Mouse (Mus musculus): ENCODE measurements at regions not wholly inside any gene's neighbourhood (a gene's known extent, or its start where the extent isn't known, plus 50 kb on each side); places are given as distances from the start of the nearest gene placed in this dataset.
A peak's percentile ranks its signal among the peaks of the same experiment; 100 is the strongest.

GRCm38 (mm10) chr16:78661126-78661525 lies 84.6 kb upstream of the D16Ertd472e start:
- H3K4me3 ChIP-seq (ENCODE audit: low read depth, low read length), result no peak overlapping the region
- H3K9me3 ChIP-seq (replicated peaks; ENCODE audit: control insufficient read depth, low read length), result no peaks in the 10 kb centered on the region
- WGBS, result 73% methylated on average over 7 of the region's 7 CpGs
- H3K9ac ChIP-seq (replicated peaks; ENCODE audit: low read length), result no peak overlapping the region
- no peak overlapping the region for H3K27ac ChIP-seq (replicated peaks; ENCODE audit: low read depth, low read length)
- H3K4me1 ChIP-seq (ENCODE audit: control insufficient read depth, insufficient read depth, low read length), result no peaks in the 10 kb centered on the region
- H3K27me3 ChIP-seq (ENCODE audit: control insufficient read depth, insufficient read depth, low read length), result no peaks in the 10 kb centered on the region
- H3K36me3 ChIP-seq (replicated peaks; ENCODE audit: control insufficient read depth, insufficient read depth, low read depth, low read length), result no peaks in the 10 kb centered on the region
- DNase-seq (ENCODE audit: low spot score), result no peak
- ATAC-seq (replicated peaks; ENCODE audit: insufficient number of reproducible peaks, low FRiP score, low TSS enrichment, low read depth), result no peak
- no peak overlapping the region for H3K4me2 ChIP-seq (ENCODE audit: low read depth, low read length)

- Histone ChIP-seq H3K4me3 (ENCODE audit: low read depth, low read length) (no peak overlapping the region), H3K9ac (replicated peaks; ENCODE audit: low read length) (no peak overlapping the region), H3K9me3 (replicated peaks; ENCODE audit: control insufficient read depth, low read length) (no peaks in the 10 kb centered on the region), H3K36me3 (replicated peaks; ENCODE audit: control insufficient read depth, insufficient read depth, low read depth, low read length) (no peaks in the 10 kb centered on the region), H3K27ac (replicated peaks; ENCODE audit: low read depth, low read length) (no peak overlapping the region), H3K4me1 (ENCODE audit: control insufficient read depth, insufficient read depth, low read length) (no peaks in the 10 kb centered on the region), H3K27me3 (ENCODE audit: control insufficient read depth, insufficient read depth, low read length) (no peaks in the 10 kb centered on the region), H3K4me2 (ENCODE audit: low read depth, low read length) (no peak overlapping the region)
- WGBS, result 14% methylated on average over 1 of the region's 1 CpGs
- ATAC-seq (replicated peaks; ENCODE audit: insufficient number of reproducible peaks, low FRiP score, low TSS enrichment, low read depth) (no peak), DNase-seq (ENCODE audit: low spot score) (peak; percentile 53)
Measured at GRCm38 (mm10) chr16:78644710-78645109, 68.2 kb upstream of the D16Ertd472e start.

GRCm38 (mm10) chr16:78641717-78642116 lies 65.2 kb upstream of the D16Ertd472e start:
- Histone ChIP-seq H3K4me3 (ENCODE audit: low read depth, low read length) (no peak overlapping the region), H3K4me1 (ENCODE audit: control insufficient read depth, insufficient read depth, low read length) (no peaks in the 10 kb centered on the region), H3K9ac (replicated peaks; ENCODE audit: low read length) (no peak overlapping the region), H3K9me3 (replicated peaks; ENCODE audit: control insufficient read depth, low read length) (no peaks in the 10 kb centered on the region), H3K4me2 (ENCODE audit: low read depth, low read length) (no peak overlapping the region), H3K36me3 (replicated peaks; ENCODE audit: control insufficient read depth, insufficient read depth, low read depth, low read length) (no peaks in the 10 kb centered on the region), H3K27ac (replicated peaks; ENCODE audit: low read depth, low read length) (no peak overlapping the region), H3K27me3 (ENCODE audit: control insufficient read depth, insufficient read depth, low read length) (no peaks in the 10 kb centered on the region)
- ATAC-seq (replicated peaks; ENCODE audit: insufficient number of reproducible peaks, low FRiP score, low TSS enrichment, low read depth), result no peak
- DNase-seq (ENCODE audit: low spot score), result peak; percentile 71
- WGBS, result 48% methylated on average over 5 of the region's 5 CpGs

GRCm38 (mm10) chr16:78641205-78641604 lies 64.7 kb upstream of the D16Ertd472e start:
- Histone ChIP-seq H3K9ac (replicated peaks; ENCODE audit: low read length) (no peak overlapping the region), H3K9me3 (replicated peaks; ENCODE audit: control insufficient read depth, low read length) (no peaks in the 10 kb centered on the region), H3K4me2 (ENCODE audit: low read depth, low read length) (no peak overlapping the region), H3K27me3 (ENCODE audit: control insufficient read depth, insufficient read depth, low read length) (no peaks in the 10 kb centered on the region), H3K27ac (replicated peaks; ENCODE audit: low read depth, low read length) (no peak overlapping the region), H3K36me3 (replicated peaks; ENCODE audit: control insufficient read depth, insufficient read depth, low read depth, low read length) (no peaks in the 10 kb centered on the region), H3K4me1 (ENCODE audit: control insufficient read depth, insufficient read depth, low read length) (no peaks in the 10 kb centered on the region), H3K4me3 (ENCODE audit: low read depth, low read length) (no peak overlapping the region)
- ATAC-seq (replicated peaks; ENCODE audit: insufficient number of reproducible peaks, low FRiP score, low TSS enrichment, low read depth) (no peak), DNase-seq (ENCODE audit: low spot score) (peak; percentile 25)
- WGBS, result 77% methylated on average over 3 of the region's 3 CpGs

- 91% methylated on average over 6 of the region's 6 CpGs for WGBS
- Histone ChIP-seq H3K27me3 (ENCODE audit: control insufficient read depth, insufficient read depth, low read length) (no peaks in the 10 kb centered on the region), H3K27ac (replicated peaks; ENCODE audit: low read depth, low read length) (no peak overlapping the region), H3K4me1 (ENCODE audit: control insufficient read depth, insufficient read depth, low read length) (no peaks in the 10 kb centered on the region), H3K4me3 (ENCODE audit: low read depth, low read length) (no peak overlapping the region), H3K9ac (replicated peaks; ENCODE audit: low read length) (no peak overlapping the region), H3K9me3 (replicated peaks; ENCODE audit: control insufficient read depth, low read length) (no peaks in the 10 kb centered on the region), H3K36me3 (replicated peaks; ENCODE audit: control insufficient read depth, insufficient read depth, low read depth, low read length) (no peaks in the 10 kb centered on the region), H3K4me2 (ENCODE audit: low read depth, low read length) (no peak overlapping the region)
- no peak for DNase-seq (ENCODE audit: low spot score)
- no peak for ATAC-seq (replicated peaks; ENCODE audit: insufficient number of reproducible peaks, low FRiP score, low TSS enrichment, low read depth)
Measured at GRCm38 (mm10) chr16:78637452-78637851, 60.9 kb upstream of the D16Ertd472e start.

GRCm38 (mm10) chr16:78637015-78637414 lies 60.5 kb upstream of the D16Ertd472e start:
- peak; percentile 77 for DNase-seq (ENCODE audit: low spot score)
- 47% methylated on average over 5 of the region's 5 CpGs for WGBS

GRCm38 (mm10) chr16:78635774-78636173 lies 59.3 kb upstream of the D16Ertd472e start:
- ATAC-seq (replicated peaks; ENCODE audit: insufficient number of reproducible peaks, low FRiP score, low TSS enrichment, low read depth) (no peak), DNase-seq (ENCODE audit: low spot score) (no peak)
- H3K4me1 ChIP-seq (ENCODE audit: control insufficient read depth, insufficient read depth, low read length), result no peaks in the 10 kb centered on the region
- no peak overlapping the region for H3K4me2 ChIP-seq (ENCODE audit: low read depth, low read length)
- no peaks in the 10 kb centered on the region for H3K36me3 ChIP-seq (replicated peaks; ENCODE audit: control insufficient read depth, insufficient read depth, low read depth, low read length)
- H3K9ac ChIP-seq (replicated peaks; ENCODE audit: low read length), result no peak overlapping the region
- H3K9me3 ChIP-seq (replicated peaks; ENCODE audit: control insufficient read depth, low read length), result no peaks in the 10 kb centered on the region
- no peak overlapping the region for H3K27ac ChIP-seq (replicated peaks; ENCODE audit: low read depth, low read length)
- no peak overlapping the region for H3K4me3 ChIP-seq (ENCODE audit: low read depth, low read length)
- no peaks in the 10 kb centered on the region for H3K27me3 ChIP-seq (ENCODE audit: control insufficient read depth, insufficient read depth, low read length)
- 88% methylated on average over 5 of the region's 5 CpGs for WGBS

More at GRCm38 (mm10) chr16:78637015-78637414, 60.5 kb upstream of the D16Ertd472e start:
- Histone ChIP-seq H3K4me1 (ENCODE audit: control insufficient read depth, insufficient read depth, low read length) (no peaks in the 10 kb centered on the region), H3K4me3 (ENCODE audit: low read depth, low read length) (no peak overlapping the region), H3K27ac (replicated peaks; ENCODE audit: low read depth, low read length) (no peak overlapping the region), H3K9me3 (replicated peaks; ENCODE audit: control insufficient read depth, low read length) (no peaks in the 10 kb centered on the region), H3K9ac (replicated peaks; ENCODE audit: low read length) (no peak overlapping the region), H3K27me3 (ENCODE audit: control insufficient read depth, insufficient read depth, low read length) (no peaks in the 10 kb centered on the region), H3K4me2 (ENCODE audit: low read depth, low read length) (no peak overlapping the region), H3K36me3 (replicated peaks; ENCODE audit: control insufficient read depth, insufficient read depth, low read depth, low read length) (no peaks in the 10 kb centered on the region)
- no peak for ATAC-seq (replicated peaks; ENCODE audit: insufficient number of reproducible peaks, low FRiP score, low TSS enrichment, low read depth)

- Histone ChIP-seq H3K36me3 (replicated peaks; ENCODE audit: control insufficient read depth, insufficient read depth, low read depth, low read length) (no peaks in the 10 kb centered on the region), H3K4me1 (ENCODE audit: control insufficient read depth, insufficient read depth, low read length) (no peaks in the 10 kb centered on the region), H3K27ac (replicated peaks; ENCODE audit: low read depth, low read length) (no peak overlapping the region), H3K9ac (replicated peaks; ENCODE audit: low read length) (no peak overlapping the region), H3K4me3 (ENCODE audit: low read depth, low read length) (no peak overlapping the region), H3K27me3 (ENCODE audit: control insufficient read depth, insufficient read depth, low read length) (no peaks in the 10 kb centered on the region), H3K4me2 (ENCODE audit: low read depth, low read length) (no peak overlapping the region), H3K9me3 (replicated peaks; ENCODE audit: control insufficient read depth, low read length) (no peaks in the 10 kb centered on the region)
- WGBS, result 23% methylated on average over 8 of the region's 8 CpGs
- ATAC-seq (replicated peaks; ENCODE audit: insufficient number of reproducible peaks, low FRiP score, low TSS enrichment, low read depth), result 0 out of 2 replicates have a peak, but pooled peaks have one; percentile 49
- DNase-seq (ENCODE audit: low spot score), result peak; percentile 85
Measured at GRCm38 (mm10) chr16:78635257-78635656, 58.7 kb upstream of the D16Ertd472e start.
